Mouse (Mus musculus) layer of hippocampus, adult 2 months (tissue): ENCODE data around the gene Rab3c. TPM values are rescaled to one million over a fixed set of nuclear protein-coding genes. Genes with fewer than 3 reads are reported as not detected.

Experiments used
- DNase-seq, 2 experiments: peaks; one replicate each; pipeline ENCODE4 v3.0.0; 2022; ENCODE audit warnings: low spot score in 2 of 2
- H3K27ac ChIP-seq: fragments of 200-600 bp; 2 replicates; pipeline ENCODE4 v1.8.1; 2022
- H3K4me3 ChIP-seq: fragments of 200-600 bp; 2 replicates; pipeline ENCODE4 v1.8.1; 2022; ENCODE audit warnings: mild to moderate bottlenecking
- CTCF ChIP-seq: fragments of 200-600 bp; conservative IDR thresholded peaks from 2 replicates; pipeline ENCODE4 v1.8.1; 2022; ENCODE audit warnings: antibody characterized with exemption, mild to moderate bottlenecking, moderate library complexity
- total RNA-seq, 2 experiments: library from RNA; stranded (reverse); gene quantifications; 2 replicates each; pipeline ENCODE4 v1.2.3; 2021

The Rab3c gene
- total RNA-seq, 2 experiments from 2014 or later, result 173 to 182 TPM

DNA sequence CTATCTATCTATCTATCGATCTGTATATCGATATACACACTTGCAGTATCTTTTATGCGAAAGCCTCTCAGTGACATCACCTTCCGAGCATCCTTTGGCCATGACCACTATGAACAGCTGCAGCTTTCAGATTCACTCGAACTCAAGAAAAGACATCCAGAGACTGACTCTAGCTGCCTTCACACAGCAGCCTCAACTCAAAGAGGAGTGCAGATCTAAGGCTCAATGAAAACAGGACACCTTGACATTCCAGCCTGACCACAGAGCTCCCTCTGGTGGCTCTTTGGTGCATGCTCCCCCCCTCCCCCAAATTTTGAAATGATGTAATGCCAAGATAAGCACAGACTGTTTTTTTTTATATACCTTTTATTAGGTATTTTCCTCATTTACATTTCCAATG lies 257.8 kb downstream of the Rab3c start:
- peak in 1 of 2 experiments; percentile 36 for DNase-seq
- H3K27ac ChIP-seq, result no peak overlapping the region
- no peak overlapping the region for H3K4me3 ChIP-seq
- TF ChIP-seq CTCF, result peak; percentile 81

DNA sequence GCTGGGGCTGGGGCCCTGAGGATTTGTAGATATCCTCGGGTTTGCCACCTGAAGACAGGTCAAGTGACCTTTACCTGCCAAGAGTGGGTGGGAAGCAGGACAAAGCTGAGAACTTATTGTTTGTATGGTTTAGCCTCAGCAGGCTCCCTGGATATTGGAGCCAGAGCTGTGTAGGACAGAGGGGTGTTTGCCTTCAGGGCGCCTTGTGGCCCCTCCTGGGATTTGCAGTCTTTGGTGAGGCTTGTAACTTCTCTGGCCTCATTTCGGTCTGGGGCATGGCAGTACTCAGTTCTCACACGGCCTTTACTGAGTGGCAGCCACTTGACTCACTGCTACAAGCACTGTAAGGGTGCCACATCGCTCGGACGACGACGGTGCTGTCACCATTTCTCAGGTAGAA lies 261.0 kb downstream of the Rab3c start:
- DNase-seq, result no peak
- 0 out of 2 replicates have a peak, but pooled peaks have one; percentile 9 for TF ChIP-seq CTCF
- Histone ChIP-seq H3K27ac (no peak overlapping the region), H3K4me3 (no peak overlapping the region)

DNA sequence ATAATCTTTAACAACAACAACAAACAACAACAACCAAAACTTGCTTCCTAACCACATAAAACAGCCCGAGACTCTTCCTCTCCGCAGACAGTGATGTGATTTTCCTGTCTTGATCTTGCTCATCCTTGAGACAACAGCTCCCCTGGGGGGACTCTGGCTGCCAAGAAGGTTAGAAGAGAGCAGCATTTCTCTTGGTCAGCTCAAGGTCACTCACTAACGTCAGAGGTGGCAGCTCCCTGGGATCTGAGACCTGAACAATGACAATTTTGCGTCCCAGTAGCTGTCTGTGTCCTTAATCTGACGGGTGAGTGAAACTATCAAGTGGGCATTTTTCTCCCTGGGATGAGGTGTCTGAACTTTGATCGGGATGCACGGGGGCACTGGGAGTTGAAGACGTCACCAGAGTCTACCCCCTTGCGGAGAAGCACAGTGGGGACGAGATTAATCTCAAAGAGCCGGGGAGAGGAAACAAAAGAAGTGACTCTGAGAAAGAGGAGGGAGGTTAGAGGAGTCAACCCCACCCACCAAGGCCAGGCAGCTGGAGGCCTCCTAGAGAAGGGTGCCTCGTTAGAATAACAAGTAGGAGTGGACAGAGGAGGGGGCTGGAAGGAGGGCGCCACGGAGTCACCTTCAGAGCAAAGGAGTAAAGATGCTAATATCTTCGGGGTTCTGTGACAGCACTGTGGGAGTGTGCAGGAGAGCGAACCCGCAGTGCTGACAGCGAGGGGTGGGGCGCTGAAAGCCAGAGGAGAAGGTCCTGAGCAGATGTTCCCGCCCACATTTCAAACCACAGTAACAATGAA lies 261.7 kb downstream of the Rab3c start:
- H3K27ac ChIP-seq, result no peak overlapping the region
- H3K4me3 ChIP-seq, result peak overlapping the region; percentile 52
- no peak for DNase-seq
- no peak for TF ChIP-seq CTCF

DNA sequence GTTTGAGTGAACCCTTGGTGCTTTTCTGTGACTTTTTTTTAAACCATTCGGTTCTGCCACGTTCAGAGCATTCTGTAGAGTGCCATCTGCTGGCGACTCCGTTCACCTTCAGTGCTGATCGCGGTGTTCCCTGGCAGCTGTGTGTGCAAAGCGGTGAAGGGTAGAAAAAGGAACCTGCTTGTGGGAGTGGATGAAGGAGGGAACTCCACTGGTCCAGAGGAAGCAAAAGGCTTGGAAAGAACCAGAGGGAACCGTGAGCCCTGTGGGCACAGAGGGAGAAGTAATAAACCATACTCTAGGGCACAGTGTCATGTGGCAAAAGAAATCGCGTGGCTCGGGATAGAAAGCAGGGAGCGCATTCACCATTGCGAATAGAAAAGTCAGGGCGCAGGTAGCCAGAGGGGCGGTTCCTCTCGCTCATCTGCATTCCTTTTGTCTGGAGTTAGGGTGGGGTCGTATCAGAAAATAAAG lies 262.3 kb downstream of the Rab3c start:
- TF ChIP-seq CTCF, result peak; percentile 91
- peak overlapping the region; percentile 52 for H3K4me3 ChIP-seq
- no peak overlapping the region for H3K27ac ChIP-seq
- DNase-seq, result peak; percentile 81

DNA sequence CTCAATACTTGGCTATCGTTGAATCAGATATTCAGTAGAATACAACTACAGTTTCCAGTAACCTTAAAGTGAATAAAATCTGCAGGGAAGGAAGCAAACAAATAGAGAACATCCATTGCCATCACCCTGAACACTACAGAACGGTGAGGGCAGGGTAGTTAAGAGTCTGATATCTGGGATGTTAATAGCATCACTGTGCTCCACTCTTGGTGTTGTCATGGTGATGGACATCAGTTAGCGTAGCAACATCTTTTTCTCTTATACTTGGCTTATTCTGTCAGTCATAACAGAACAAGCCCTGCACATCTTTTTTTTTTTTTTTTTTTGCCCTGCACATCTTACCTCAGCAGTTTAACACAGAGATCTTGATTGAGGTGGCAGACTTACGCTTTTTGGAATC lies 268.8 kb downstream of the Rab3c start:
- H3K4me3 ChIP-seq, result no peak overlapping the region
- peak overlapping the region; percentile 65 for H3K27ac ChIP-seq
- TF ChIP-seq CTCF, result no peak
- no peak for DNase-seq

DNA sequence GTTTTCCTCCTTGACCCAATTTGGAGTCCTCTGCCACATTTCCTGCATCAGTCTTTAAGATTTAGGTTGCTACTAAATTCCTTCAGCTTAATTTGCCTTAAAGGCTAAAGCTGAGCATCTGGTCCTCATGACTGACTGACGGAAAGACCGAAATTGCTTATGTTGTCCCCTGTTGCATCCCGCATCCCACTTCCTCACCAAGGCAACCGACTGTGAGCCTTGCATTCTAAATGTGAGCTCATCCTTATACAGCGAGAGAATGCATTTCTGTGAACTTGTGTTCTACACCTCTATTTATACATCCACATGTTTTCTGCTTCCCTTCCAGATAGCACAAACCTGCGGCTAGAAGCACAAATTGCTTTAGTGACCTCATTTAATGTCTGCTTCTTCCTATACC lies 269.9 kb downstream of the Rab3c start:
- Histone ChIP-seq H3K4me3 (no peak overlapping the region), H3K27ac (no peak overlapping the region)
- DNase-seq, result peak in 1 of 2 experiments; percentile 34
- no peak for TF ChIP-seq CTCF

DNA sequence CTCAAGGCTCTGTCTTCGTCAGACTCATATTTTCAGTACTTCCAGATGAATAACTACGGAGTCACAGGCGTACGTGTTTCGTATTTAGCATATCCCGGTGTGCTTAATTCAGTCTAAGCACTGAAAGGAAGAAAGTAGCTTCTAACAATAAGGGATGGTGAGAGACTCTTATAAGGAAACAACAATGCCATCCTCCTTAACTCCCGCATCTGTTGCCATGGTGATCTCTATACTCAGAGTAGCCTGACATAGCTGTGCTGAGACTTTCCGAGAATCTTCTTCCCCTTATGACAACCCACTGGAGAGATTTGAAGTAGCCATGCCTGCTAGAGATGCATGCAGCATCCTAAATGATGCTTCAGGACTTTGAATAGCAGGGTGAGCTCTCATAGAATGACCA lies 272.3 kb downstream of the Rab3c start:
- no peak overlapping the region for H3K27ac ChIP-seq
- TF ChIP-seq CTCF, result no peak
- no peak overlapping the region for H3K4me3 ChIP-seq
- no peak for DNase-seq

DNA sequence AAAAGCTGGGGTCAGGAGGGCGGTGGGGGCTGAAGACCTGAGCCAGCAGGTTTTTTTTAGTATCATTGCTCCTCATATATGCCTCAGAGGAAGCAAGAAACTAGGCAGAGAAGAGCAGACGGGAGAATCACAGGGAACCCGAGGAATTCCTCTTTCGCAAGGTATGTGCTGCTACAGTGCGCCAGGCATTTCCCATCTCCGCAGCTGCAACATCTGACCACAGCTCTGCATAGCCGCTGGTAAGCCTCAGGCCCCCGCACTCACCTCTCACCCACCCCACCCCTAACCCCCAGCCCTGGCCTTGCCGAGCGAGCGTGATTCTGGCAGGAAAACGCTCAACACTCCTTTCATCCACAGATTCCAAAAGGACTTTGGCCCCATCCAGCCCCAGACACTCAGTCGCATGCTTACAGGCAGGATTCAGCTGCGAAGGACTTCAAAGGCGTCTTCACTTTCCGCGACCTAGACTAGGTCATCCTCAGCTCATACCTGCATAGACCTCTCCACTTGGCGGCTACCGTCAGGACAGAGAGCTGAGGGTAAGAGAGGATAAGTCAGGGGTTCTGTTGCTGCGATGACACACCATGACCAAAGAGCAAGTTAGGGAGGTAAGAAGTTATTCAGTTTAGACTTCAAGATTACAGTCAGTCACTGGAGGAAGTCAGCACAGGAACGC lies 274.6 kb downstream of the Rab3c start:
- H3K4me3 ChIP-seq, result no peak overlapping the region
- TF ChIP-seq CTCF, result no peak
- no peak for DNase-seq
- H3K27ac ChIP-seq, result no peak overlapping the region

Other genes starting within 250 kb of the Rab3c start
- gene Gapt, start 76.2 kb upstream of the Rab3c start, total RNA-seq, result not detected
- gene Plk2, start 114.0 kb upstream of the Rab3c start, total RNA-seq, result 100 to 1,000 TPM; 267 to 268 TPM